Mouse (Mus musculus): Measurements from ENCODE around the gene Brd7. TPM values are rescaled to one million over a fixed set of nuclear protein-coding genes. Genes with fewer than 3 reads are reported as not detected.
A peak's percentile ranks its signal among the peaks of the same experiment; 100 is the strongest.

Gene Brd7
- polyA plus RNA-seq, 1 experiment from 2014 or later, result 84.6 TPM

GRCm38 (mm10) chr8:88382311-88383163, 20.5 kb upstream of the Brd7 start:
- H3K27me3 ChIP-seq, result peaks cover 28% of the 10 kb centered on the region
- in situ Hi-C loops (cut with MboI; ENCODE audit: low pct_unique_long_range_greater_than_20kb), result no loop called here
- CTCF ChIA-PET, result interaction anchor here (1.5 kb wide), 1 partner anchor 35 kb away, joined by 3 read pairs; no protein-coding TSS in a partner anchor
- DNase-seq (ENCODE audit: low read depth, low spot score) (no peak), ATAC-seq (no peak)
- POLR2A ChIA-PET, result no interaction called here
- no peak for TF ChIP-seq CTCF (IDR thresholded peaks at IDR 0.05)

GRCm38 (mm10) chr8:88380497-88380896, 18.5 kb upstream of the Brd7 start:
- ChIA-PET CTCF (no interaction called here), POLR2A (no interaction called here)
- peaks cover 35% of the 10 kb centered on the region for H3K27me3 ChIP-seq
- DNase-seq (ENCODE audit: low read depth, low spot score) (no peak), ATAC-seq (no peak)
- no peak for TF ChIP-seq CTCF (IDR thresholded peaks at IDR 0.05)
- in situ Hi-C loops (cut with MboI; ENCODE audit: low pct_unique_long_range_greater_than_20kb), result no loop called here

DNA sequence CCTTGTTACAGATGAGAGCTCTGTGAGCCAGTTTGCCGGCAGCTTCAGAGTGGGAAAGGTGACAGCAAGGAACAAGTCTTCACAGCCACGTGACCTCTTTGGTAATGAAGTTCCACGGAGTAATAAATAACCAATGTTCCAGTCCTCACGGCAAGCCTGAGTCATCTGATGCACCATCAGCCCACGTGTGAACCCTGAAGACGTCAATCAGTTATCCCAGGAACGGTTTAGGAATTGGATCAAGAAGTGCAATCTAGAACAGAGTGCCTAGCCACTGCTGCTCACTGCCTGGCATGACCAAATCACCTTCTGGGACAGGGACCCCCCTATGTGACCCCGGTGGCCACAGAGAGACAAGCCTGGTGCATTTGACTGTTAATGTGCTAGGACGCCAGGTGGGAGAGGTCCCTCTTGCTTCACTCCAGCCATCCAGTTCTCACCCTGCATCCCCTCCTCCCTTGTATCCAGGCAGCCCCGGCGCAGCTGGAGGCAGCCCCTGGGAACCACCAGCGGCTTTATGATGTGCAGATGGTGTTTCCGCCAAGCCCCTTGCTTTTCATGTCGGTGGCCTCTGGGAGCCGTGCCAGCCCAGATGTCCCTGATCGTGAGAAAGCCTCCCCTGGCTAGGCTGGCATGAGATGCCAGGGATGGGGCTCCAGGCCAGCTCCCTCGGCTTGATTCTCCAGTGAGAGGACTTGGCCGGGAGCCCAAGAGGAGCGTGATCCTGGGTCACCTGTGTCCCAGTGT, 15.0 kb upstream of the Brd7 start:
- ChIA-PET CTCF (no interaction called here), POLR2A (no interaction called here)
- DNase-seq (ENCODE audit: low read depth, low spot score) (peak; percentile 4), ATAC-seq (no peak)
- TF ChIP-seq CTCF (IDR thresholded peaks at IDR 0.05), result no peak
- peaks cover 46% of the 10 kb centered on the region for H3K27me3 ChIP-seq
- in situ Hi-C loops (cut with MboI; ENCODE audit: low pct_unique_long_range_greater_than_20kb), result no loop called here

- H3K27me3 ChIP-seq, result peaks cover 45% of the 10 kb centered on the region
- in situ Hi-C loops (cut with MboI; ENCODE audit: low pct_unique_long_range_greater_than_20kb), result no loop called here
- CTCF ChIA-PET, result no interaction called here
Measured at GRCm38 (mm10) chr8:88371522-88371921, 9.5 kb upstream of the Brd7 start.

GRCm38 (mm10) chr8:88369805-88370204, 7.8 kb upstream of the Brd7 start:
- in situ Hi-C loops (cut with MboI; ENCODE audit: low pct_unique_long_range_greater_than_20kb), result loop anchor here (5.0 kb wide), 1 partner anchor 252 kb away; no protein-coding TSS in a partner anchor
- no peak for DNase-seq (ENCODE audit: low read depth, low spot score)
- POLR2A ChIA-PET, result no interaction called here
- CTCF ChIA-PET, result no interaction called here
- ATAC-seq, result no peak
- no peak for TF ChIP-seq CTCF (IDR thresholded peaks at IDR 0.05)
- peaks cover 42% of the 10 kb centered on the region for H3K27me3 ChIP-seq

More at GRCm38 (mm10) chr8:88371522-88371921, 9.5 kb upstream of the Brd7 start:
- POLR2A ChIA-PET, result no interaction called here
- no peak for TF ChIP-seq CTCF (IDR thresholded peaks at IDR 0.05)
- ATAC-seq (no peak), DNase-seq (ENCODE audit: low read depth, low spot score) (no peak)

DNA sequence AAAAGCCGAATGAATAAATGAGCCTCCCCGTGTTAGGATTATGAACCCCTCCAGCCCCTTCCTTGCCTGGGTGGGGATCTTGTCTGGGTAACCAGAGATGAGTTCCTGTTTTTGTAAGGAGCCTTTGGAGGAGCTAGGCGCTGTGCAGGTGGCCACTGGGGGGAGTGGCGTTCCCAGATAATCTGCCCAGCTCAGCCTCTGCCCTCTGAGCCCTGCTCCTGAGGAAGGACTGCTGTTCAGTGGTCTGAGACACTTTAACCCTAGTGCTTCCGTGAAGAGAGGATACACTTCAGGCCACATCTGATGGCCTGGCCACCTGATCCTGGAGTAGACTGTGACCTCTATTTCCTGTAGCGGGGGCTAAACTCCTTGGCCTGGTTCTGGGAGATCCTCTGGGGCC, 7.2 kb upstream of the Brd7 start:
- TF ChIP-seq CTCF (IDR thresholded peaks at IDR 0.05), result no peak
- in situ Hi-C loops (cut with MboI; ENCODE audit: low pct_unique_long_range_greater_than_20kb), result loop anchor here (5.0 kb wide), 1 partner anchor 253 kb away; no protein-coding TSS in a partner anchor
- ChIA-PET POLR2A (no interaction called here), CTCF (no interaction called here)
- ATAC-seq (peak; percentile 60), DNase-seq (ENCODE audit: low read depth, low spot score) (no peak)
- H3K27me3 ChIP-seq, result peaks cover 42% of the 10 kb centered on the region

DNA sequence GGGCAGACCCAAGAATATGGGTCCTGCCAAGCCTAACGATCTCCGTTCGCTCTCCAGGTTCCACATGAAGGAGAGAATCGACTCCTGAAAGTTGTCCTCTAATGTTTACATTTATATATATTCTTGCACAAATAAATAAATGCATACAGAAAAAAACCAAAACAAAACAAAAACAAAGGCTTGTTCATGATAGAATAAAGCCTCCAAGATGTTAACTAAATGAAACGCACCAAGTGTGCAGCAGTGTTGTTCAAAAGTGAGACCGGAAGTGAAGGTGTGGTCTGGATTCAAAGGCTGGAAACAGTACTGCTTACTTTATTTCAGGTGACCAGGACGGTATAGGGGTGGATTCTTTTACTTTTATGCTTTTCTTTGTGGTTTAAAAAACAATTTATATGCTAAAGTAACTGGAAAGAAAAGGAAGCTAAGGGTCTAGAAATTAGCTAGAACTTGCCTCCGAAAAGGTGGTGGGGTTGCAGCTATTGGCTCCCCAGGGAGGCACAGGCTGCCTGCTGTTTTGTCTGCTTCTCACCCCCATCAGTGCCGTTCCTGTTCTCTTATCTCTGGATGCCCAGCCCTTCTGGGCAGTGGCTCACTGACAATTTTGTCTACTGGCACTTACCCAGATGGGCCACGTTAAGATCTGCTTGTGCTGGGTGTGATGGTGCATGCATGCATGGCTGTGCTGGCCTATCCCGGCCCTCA, 604 bp upstream of the Brd7 start:
- CTCF ChIA-PET, result interaction anchor here (1.3 kb wide), 1 partner anchor 21 kb away, joined by 3 read pairs; no protein-coding TSS in a partner anchor
- no peak for TF ChIP-seq CTCF (IDR thresholded peaks at IDR 0.05)
- POLR2A ChIA-PET, result no interaction called here
- H3K27me3 ChIP-seq, result peaks cover 11% of the 10 kb centered on the region
- ATAC-seq, result peak; percentile 28
- no peak for DNase-seq (ENCODE audit: low read depth, low spot score)
- in situ Hi-C loops (cut with MboI; ENCODE audit: low pct_unique_long_range_greater_than_20kb), result no loop called here

DNA sequence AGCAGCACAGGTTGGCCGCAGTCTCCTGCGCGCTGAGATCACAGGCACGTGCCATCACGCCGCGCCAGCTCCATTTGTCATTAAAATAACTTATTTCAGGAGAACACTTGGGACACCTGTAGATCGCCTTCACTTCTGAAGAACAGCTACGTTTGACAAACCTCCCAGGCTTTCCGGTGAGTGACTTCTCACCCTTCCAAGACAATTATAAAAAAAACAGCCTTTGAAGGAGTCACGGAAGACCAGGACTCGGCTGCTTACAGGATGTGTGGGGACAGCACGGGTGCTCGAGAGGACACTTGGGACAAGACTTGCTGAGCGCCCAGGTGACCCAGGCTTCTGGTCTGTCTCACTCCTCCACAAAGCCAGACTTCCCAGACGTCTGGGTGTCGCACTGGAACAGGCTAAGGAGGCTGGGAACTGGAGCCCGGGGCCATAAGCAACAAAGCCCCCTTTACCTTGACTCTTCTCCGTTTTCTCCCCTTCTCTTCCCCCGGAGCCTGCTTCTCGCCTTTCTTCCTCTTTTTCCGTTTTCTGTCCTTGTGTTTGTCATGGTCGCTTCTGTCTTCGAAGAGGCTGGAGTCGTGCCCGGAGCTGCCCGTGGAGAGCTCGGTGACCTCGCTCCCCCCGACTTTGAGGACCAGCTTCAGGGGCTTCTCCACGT, 818 bp downstream of the Brd7 start:
- POLR2A ChIA-PET, result interaction anchor here (1.0 to 1.1 kb wide), 2 partner anchors 10 to 42 kb away, joined by 3 read pairs; no protein-coding TSS in a partner anchor
- peaks cover 4% of the 10 kb centered on the region for H3K27me3 ChIP-seq
- TF ChIP-seq CTCF (IDR thresholded peaks at IDR 0.05), result no peak
- no peak for DNase-seq (ENCODE audit: low read depth, low spot score)
- CTCF ChIA-PET, result interaction anchor here (1.1 to 2.8 kb wide), 5 partner anchors 9 to 95 kb away, joined by 4 to 20 read pairs (median 5); no protein-coding TSS in a partner anchor
- no peak for ATAC-seq
- in situ Hi-C loops (cut with MboI; ENCODE audit: low pct_unique_long_range_greater_than_20kb), result no loop called here

GRCm38 (mm10) chr8:88359959-88360358, 2.0 kb downstream of the Brd7 start:
- DNase-seq (ENCODE audit: low read depth, low spot score) (no peak), ATAC-seq (no peak)
- H3K27me3 ChIP-seq, result no peaks in the 10 kb centered on the region
- in situ Hi-C loops (cut with MboI; ENCODE audit: low pct_unique_long_range_greater_than_20kb), result no loop called here
- POLR2A ChIA-PET, result no interaction called here
- TF ChIP-seq CTCF (IDR thresholded peaks at IDR 0.05), result peak; percentile 64
- CTCF ChIA-PET, result interaction anchor here (0.7 to 2.8 kb wide), 4 partner anchors 20 to 94 kb away, joined by 3 to 20 read pairs (median 4); no protein-coding TSS in a partner anchor

GRCm38 (mm10) chr8:88357946-88358345, 4.0 kb downstream of the Brd7 start:
- TF ChIP-seq CTCF (IDR thresholded peaks at IDR 0.05), result peak; percentile 40
- POLR2A ChIA-PET, result no interaction called here
- DNase-seq (ENCODE audit: low read depth, low spot score) (no peak), ATAC-seq (no peak)
- CTCF ChIA-PET, result interaction anchor here (0.5 to 2.2 kb wide), 10 partner anchors 10 to 237 kb away, joined by 3 to 9 read pairs (median 4); no protein-coding TSS in a partner anchor
- in situ Hi-C loops (cut with MboI; ENCODE audit: low pct_unique_long_range_greater_than_20kb), result no loop called here
- H3K27me3 ChIP-seq, result no peaks in the 10 kb centered on the region
